In the genomic region with DNA sequence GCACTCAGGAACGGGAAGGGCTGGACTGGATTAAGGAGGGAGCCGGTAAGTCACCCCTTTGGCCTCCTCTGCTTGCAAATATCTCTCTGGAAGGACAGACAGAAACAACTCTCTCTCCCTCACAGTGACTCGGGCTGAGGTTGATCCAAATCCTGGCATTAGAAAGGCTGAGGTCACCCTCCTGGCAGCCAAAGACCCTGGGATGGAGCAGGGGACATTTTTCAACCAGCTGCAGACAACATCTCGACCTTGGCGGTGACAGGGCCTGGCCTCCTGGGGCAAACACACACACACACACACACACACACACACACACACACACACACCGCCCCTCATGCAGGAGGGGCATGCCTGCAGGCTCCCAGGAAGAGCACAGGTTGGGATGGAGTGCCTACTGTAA, we compare ENCODE assay signal across 15 mouse cellular contexts. TPM values are rescaled to one million over a fixed set of nuclear protein-coding genes. Genes with fewer than 3 reads are reported as not detected.
DNase-seq lines count a peak whose midpoint lies in the region; ATAC-seq lines count a peak whose summit lies in the region.
"Had no signal": no experiment of that assay in that cellular context is flagged by ENCODE, and none has a peak within 500 bp of the region (broad histone marks: within the 10 kb centered on the region; RNA-seq: fewer than 3 reads in every experiment).

No protein-coding gene starts in this region.

- H3K4me3 ChIP-seq in hindbrain, embryonic 10.5 days = no peak overlapping the region
- no peak overlapping the region for H3K4me3 ChIP-seq in hindbrain, embryonic 12.5 days
- H3K4me3 ChIP-seq in heart, embryonic 14.5 days (ENCODE audit: control insufficient read depth in 1 of 2, insufficient read depth in 1 of 2, low read depth in 1 of 2, low read length in 2 of 2) = no peak overlapping the region
- no peak overlapping the region for H3K4me3 ChIP-seq in limb, embryonic 13.5 days
- H3K4me3 ChIP-seq: hindbrain, embryonic 15.5 days; liver, embryonic 15.5 days; myocyte had no signal

- H3K9ac ChIP-seq in hindbrain, embryonic 12.5 days = no peak overlapping the region
- H3K9ac ChIP-seq in heart, embryonic 14.5 days (ENCODE audit: low read length) = peak overlapping the region; percentile 30; the same call in 1 of the 2 replicates
- 0 out of 2 replicates have a peak overlapping the region, but pooled peaks have one; percentile 19 for H3K9ac ChIP-seq in limb, embryonic 13.5 days
- H3K9ac ChIP-seq: hindbrain, embryonic 15.5 days; liver, embryonic 15.5 days had no signal

- no peaks in the 10 kb centered on the region for H3K9me3 ChIP-seq in hindbrain, embryonic 10.5 days
- H3K9me3 ChIP-seq in hindbrain, embryonic 12.5 days (replicated peaks) = no peaks in the 10 kb centered on the region
- no peaks in the 10 kb centered on the region for H3K9me3 ChIP-seq in heart, embryonic 14.5 days (ENCODE audit: control insufficient read depth, low read length)
- H3K9me3 ChIP-seq in limb, embryonic 13.5 days = no peaks in the 10 kb centered on the region
- H3K9me3 ChIP-seq: hindbrain, embryonic 15.5 days; liver, embryonic 15.5 days had no signal

- peak overlapping the region; percentile 64 for H3K27ac ChIP-seq in hindbrain, embryonic 10.5 days
- no peak overlapping the region for H3K27ac ChIP-seq in hindbrain, embryonic 12.5 days
- peak overlapping the region; percentile 3 to 75; a peak in 2 of 4 replicates for H3K27ac ChIP-seq in heart, embryonic 14.5 days (replicated peaks in 1 of 2; ENCODE audit: control insufficient read depth in 1 of 2, insufficient read depth in 1 of 2, low read depth in 2 of 2, low read length in 2 of 2)
- no peak overlapping the region for H3K27ac ChIP-seq in limb, embryonic 13.5 days
- H3K27ac ChIP-seq: hindbrain, embryonic 15.5 days; liver, embryonic 15.5 days had no signal

- H3K4me2 ChIP-seq in hindbrain, embryonic 12.5 days (replicated peaks) = no peak overlapping the region
- H3K4me2 ChIP-seq in heart, embryonic 14.5 days (ENCODE audit: low read length) = no peak overlapping the region
- no peak overlapping the region for H3K4me2 ChIP-seq in limb, embryonic 13.5 days (replicated peaks)
- H3K4me2 ChIP-seq: hindbrain, embryonic 15.5 days; liver, embryonic 15.5 days had no signal

- WGBS in hindbrain, embryonic 10.5 days = 61% methylated on average over 6 of the region's 6 CpGs
- 78% methylated on average over 6 of the region's 6 CpGs for WGBS in hindbrain, embryonic 12.5 days
- 39% methylated on average over 6 of the region's 6 CpGs for WGBS in heart, embryonic 14.5 days
- WGBS in limb, embryonic 13.5 days = 63% methylated on average over 6 of the region's 6 CpGs

- H3K4me1 ChIP-seq in hindbrain, embryonic 10.5 days (replicated peaks) = peaks cover 52% of the 10 kb centered on the region
- peaks cover 32% of the 10 kb centered on the region for H3K4me1 ChIP-seq in hindbrain, embryonic 12.5 days
- peaks cover 43 to 54% of the 10 kb centered on the region in 2 experiments for H3K4me1 ChIP-seq in heart, embryonic 14.5 days (ENCODE audit: control insufficient read depth in 2 of 2, insufficient read depth in 2 of 2, low read length in 2 of 2)
- peaks cover 59% of the 10 kb centered on the region for H3K4me1 ChIP-seq in limb, embryonic 13.5 days
- H3K4me1 ChIP-seq: liver, embryonic 15.5 days had no signal

- H3K36me3 ChIP-seq in hindbrain, embryonic 10.5 days = no peaks in the 10 kb centered on the region; the same call in 1 of the 2 replicates
- no peaks in the 10 kb centered on the region for H3K36me3 ChIP-seq in hindbrain, embryonic 12.5 days
- peaks cover 30% of the 10 kb centered on the region for H3K36me3 ChIP-seq in heart, embryonic 14.5 days (ENCODE audit: control insufficient read depth, insufficient read depth, low read length)
- peaks cover 31% of the 10 kb centered on the region for H3K36me3 ChIP-seq in limb, embryonic 13.5 days
- H3K36me3 ChIP-seq: hindbrain, embryonic 15.5 days; liver, embryonic 15.5 days had no signal

- peaks cover 4% of the 10 kb centered on the region; the same call in 1 of the 2 replicates for H3K27me3 ChIP-seq in hindbrain, embryonic 10.5 days (ENCODE audit: insufficient read depth, poor library complexity, severe bottlenecking)
- 0 out of 2 replicates have a peak, but pooled peaks cover 4% of the 10 kb centered on the region for H3K27me3 ChIP-seq in hindbrain, embryonic 12.5 days
- no peaks in the 10 kb centered on the region for H3K27me3 ChIP-seq in heart, embryonic 14.5 days (ENCODE audit: control insufficient read depth, insufficient read depth, low read length)
- H3K27me3 ChIP-seq in limb, embryonic 13.5 days = no peaks in the 10 kb centered on the region
- H3K27me3 ChIP-seq: hindbrain, embryonic 15.5 days; liver, embryonic 15.5 days had no signal

- DNase-seq in hindbrain, embryonic 10.5 days (ENCODE audit: low spot score) = no peak
- peak; percentile 72 for DNase-seq in adrenal gland, postnatal 25 days
- DNase-seq in layer of hippocampus, adult 9-11 months = no peak
- DNase-seq in T-cell, adult 2 months (ENCODE audit: low spot score) = no peak
- DNase-seq: cerebellum, adult 8-10 months; kidney, adult 9 months; lung, postnatal 14 days; right cerebral cortex, postnatal 14 days had no signal

- no peak for ATAC-seq in hindbrain, embryonic 12.5 days (ENCODE audit: low FRiP score)
- no peak for ATAC-seq in heart, embryonic 14.5 days (ENCODE audit: insufficient number of reproducible peaks, insufficient read depth, low FRiP score, low read depth)
- no peak for ATAC-seq in limb, embryonic 13.5 days (ENCODE audit: low FRiP score, low read depth)
- ATAC-seq in activated CD4-positive, CD25-positive, alpha-beta regulatory T cell, adult 4 months = no peak

RNA-seq across cellular contexts. Expression of gene Bmp7, which starts 29.0 kb away (rescaled TPM):
- polyA plus RNA-seq in hindbrain, embryonic 10.5 days (2016; fragmentation: Nextera tagmentation; extraction: Ambion mirVana) = 12.9 and 14.8 TPM in 2 replicates
- polyA plus RNA-seq in hindbrain, embryonic 12.5 days (2016; fragmentation: Nextera tagmentation; extraction: Ambion mirVana) = 18.3 and 19.0 TPM in 2 replicates
- total RNA-seq in adrenal gland, postnatal 25 days (2021) = 23.6 and 27.4 TPM in 2 replicates
- polyA plus RNA-seq in heart, embryonic 14.5 days (2014; fragmentation: Nextera tagmentation; extraction: Ambion mirVana) = 50.5 and 53.7 TPM in 2 replicates
- polyA plus RNA-seq in limb, embryonic 13.5 days (2015; fragmentation: Nextera tagmentation; extraction: Ambion mirVana) = 32.5 and 33.7 TPM in 2 replicates
- polyA plus RNA-seq in activated CD4-positive, CD25-positive, alpha-beta regulatory T cell, adult 4 months (2017; shearing (Covaris generic)) = 10 to 100 TPM; 11.5 to 17.0 TPM
- polyA plus RNA-seq: myocyte had no signal

Comparison
In these comparisons a context has a peak if more than half of its experiments do, and no peak if none do; other contexts are left out.
1. H3K27ac ChIP-seq: peak in hindbrain, embryonic 10.5 days (single experiment) and heart, embryonic 14.5 days (2 of 2); none in hindbrain, embryonic 12.5 days (single experiment) and limb, embryonic 13.5 days (single experiment).